Mouse (Mus musculus): Measurements from ENCODE around the gene Scd4. TPM values are rescaled to one million over a fixed set of nuclear protein-coding genes. Genes with fewer than 3 reads are reported as not detected.

Gene Scd4
- total and polyA plus RNA-seq, 3 experiments, result 4.6 to 12.6 (median 6.0) TPM

GRCm38 (mm10) chr19:44301671-44302305, 31.1 kb upstream of the Scd4 start:
- Histone ChIP-seq H3K79me2 (replicated peaks; ENCODE audit: control insufficient read depth, insufficient read depth, low read length) (no peaks in the 10 kb centered on the region), H3K4me3 (no peak overlapping the region), H3K27ac (no peak overlapping the region), H3K4me1 (ENCODE audit: control insufficient read depth, insufficient read depth, low read length) (peaks cover 5% of the 10 kb centered on the region), H3K9ac (ENCODE audit: low read depth, low read length) (no peak overlapping the region), H3K27me3 (ENCODE audit: control insufficient read depth, insufficient read depth, low read length) (no peaks in the 10 kb centered on the region), H3K36me3 (ENCODE audit: control insufficient read depth, insufficient read depth, low read length) (no peaks in the 10 kb centered on the region; the same call in 1 of the 2 replicates)
- no peak for DNase-seq
- no peak for TF ChIP-seq EP300 (IDR thresholded peaks at IDR 0.05; ENCODE audit: insufficient read depth, low read depth, low read length)
- no peak for TF ChIP-seq POLR2A (IDR thresholded peaks at IDR 0.05; ENCODE audit: insufficient read depth, low read depth, low read length)
- TF ChIP-seq CTCF (IDR thresholded peaks at IDR 0.05), result no peak
- 82% methylated on average over 9 of the region's 9 CpGs for WGBS
- intact Hi-C loops (cut with DNase I), result no loop called here

GRCm38 (mm10) chr19:44302901-44303300, 30.0 kb upstream of the Scd4 start:
- 63% methylated on average over 11 of the region's 11 CpGs for WGBS
- H3K4me1 ChIP-seq (ENCODE audit: control insufficient read depth, insufficient read depth, low read length), result peaks cover 2% of the 10 kb centered on the region; the same call in 1 of the 2 replicates
- no peak overlapping the region for H3K4me3 ChIP-seq
- no peak for DNase-seq
- H3K27ac ChIP-seq, result no peak overlapping the region
- H3K79me2 ChIP-seq (replicated peaks; ENCODE audit: control insufficient read depth, insufficient read depth, low read length), result no peaks in the 10 kb centered on the region
- H3K27me3 ChIP-seq (ENCODE audit: control insufficient read depth, insufficient read depth, low read length), result no peaks in the 10 kb centered on the region
- no peaks in the 10 kb centered on the region; the same call in 1 of the 2 replicates for H3K36me3 ChIP-seq (ENCODE audit: control insufficient read depth, insufficient read depth, low read length)
- TF ChIP-seq CTCF (IDR thresholded peaks at IDR 0.05) (no peak), POLR2A (IDR thresholded peaks at IDR 0.05; ENCODE audit: insufficient read depth, low read depth, low read length) (no peak), EP300 (IDR thresholded peaks at IDR 0.05; ENCODE audit: insufficient read depth, low read depth, low read length) (no peak)
- no peak overlapping the region for H3K9ac ChIP-seq (ENCODE audit: low read depth, low read length)
- intact Hi-C loops (cut with DNase I), result no loop called here

DNA sequence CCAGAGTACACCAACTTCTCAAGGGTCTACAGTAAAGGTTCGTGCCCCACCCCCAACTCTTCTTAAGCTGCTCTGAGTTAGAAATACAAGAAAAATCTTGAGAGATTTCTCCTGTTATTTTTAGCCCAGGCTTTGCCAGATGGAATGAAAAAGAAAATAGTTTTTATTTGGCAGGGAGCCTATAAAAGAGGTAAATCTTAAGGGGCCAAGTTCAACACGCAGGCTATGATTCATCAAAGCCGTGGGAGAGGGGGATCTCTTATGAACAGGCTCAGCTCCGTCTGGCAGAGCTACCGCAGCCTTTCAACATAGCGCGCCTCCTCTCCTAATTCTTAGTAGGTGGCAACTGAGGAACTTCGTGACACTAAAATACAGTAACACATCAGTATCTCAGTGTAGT, 29.4 kb upstream of the Scd4 start:
- Histone ChIP-seq H3K36me3 (ENCODE audit: control insufficient read depth, insufficient read depth, low read length) (no peaks in the 10 kb centered on the region; the same call in 1 of the 2 replicates), H3K27ac (no peak overlapping the region), H3K9ac (ENCODE audit: low read depth, low read length) (no peak overlapping the region), H3K79me2 (replicated peaks; ENCODE audit: control insufficient read depth, insufficient read depth, low read length) (no peaks in the 10 kb centered on the region), H3K4me3 (no peak overlapping the region), H3K27me3 (ENCODE audit: control insufficient read depth, insufficient read depth, low read length) (no peaks in the 10 kb centered on the region), H3K4me1 (ENCODE audit: control insufficient read depth, insufficient read depth, low read length) (peaks cover 2% of the 10 kb centered on the region; the same call in 1 of the 2 replicates)
- no peak for TF ChIP-seq CTCF (IDR thresholded peaks at IDR 0.05)
- TF ChIP-seq POLR2A (IDR thresholded peaks at IDR 0.05; ENCODE audit: insufficient read depth, low read depth, low read length), result no peak
- no peak for TF ChIP-seq EP300 (IDR thresholded peaks at IDR 0.05; ENCODE audit: insufficient read depth, low read depth, low read length)
- intact Hi-C loops (cut with DNase I), result no loop called here
- no peak for DNase-seq
- 66% methylated on average over 8 of the region's 8 CpGs for WGBS

GRCm38 (mm10) chr19:44304419-44304818, 28.5 kb upstream of the Scd4 start:
- H3K4me1 ChIP-seq (ENCODE audit: control insufficient read depth, insufficient read depth, low read length), result peaks cover 2% of the 10 kb centered on the region; the same call in 1 of the 2 replicates
- H3K27me3 ChIP-seq (ENCODE audit: control insufficient read depth, insufficient read depth, low read length), result no peaks in the 10 kb centered on the region
- no peaks in the 10 kb centered on the region; the same call in 1 of the 2 replicates for H3K36me3 ChIP-seq (ENCODE audit: control insufficient read depth, insufficient read depth, low read length)
- no peak overlapping the region for H3K27ac ChIP-seq
- intact Hi-C loops (cut with DNase I), result no loop called here
- no peak overlapping the region for H3K9ac ChIP-seq (ENCODE audit: low read depth, low read length)
- no peak overlapping the region for H3K4me3 ChIP-seq
- no peaks in the 10 kb centered on the region for H3K79me2 ChIP-seq (replicated peaks; ENCODE audit: control insufficient read depth, insufficient read depth, low read length)
- TF ChIP-seq POLR2A (IDR thresholded peaks at IDR 0.05; ENCODE audit: insufficient read depth, low read depth, low read length) (no peak), CTCF (IDR thresholded peaks at IDR 0.05) (no peak), EP300 (IDR thresholded peaks at IDR 0.05; ENCODE audit: insufficient read depth, low read depth, low read length) (no peak)
- DNase-seq, result no peak
- WGBS, result 89% methylated on average over 10 of the region's 10 CpGs

DNA sequence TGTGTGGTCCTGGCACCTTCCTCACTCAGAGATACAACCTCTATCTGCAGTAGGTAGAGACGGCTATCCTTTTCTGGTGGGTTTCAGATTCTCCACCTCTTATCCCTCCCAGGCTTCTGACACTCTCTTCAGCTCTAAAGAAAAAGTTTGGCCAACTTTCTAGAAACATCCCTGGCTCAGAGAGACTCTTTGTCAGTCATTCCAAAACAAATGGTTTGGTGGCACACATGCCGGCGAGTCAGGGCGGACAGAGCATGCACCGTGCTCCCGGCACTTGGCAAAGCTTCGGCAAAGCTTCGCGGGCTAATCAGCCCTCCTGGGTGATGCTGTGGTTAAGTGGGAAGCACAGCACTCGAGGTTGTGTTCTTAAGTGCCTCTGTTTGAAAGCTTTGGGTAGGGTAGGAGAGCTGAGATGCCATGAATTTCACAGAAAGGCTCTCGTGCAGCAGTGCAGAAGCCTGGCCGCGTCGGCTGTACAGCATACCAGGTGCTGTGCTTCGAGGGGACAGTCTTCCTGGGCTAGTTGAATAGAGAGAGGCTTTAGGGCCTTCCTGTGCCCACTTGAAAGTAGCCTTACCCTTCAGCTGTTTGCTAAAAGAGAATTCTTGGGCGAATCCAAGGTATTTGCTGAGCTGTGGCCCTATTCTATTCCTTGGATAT, 27.9 kb upstream of the Scd4 start:
- H3K9ac ChIP-seq (ENCODE audit: low read depth, low read length), result no peak overlapping the region
- no peak for TF ChIP-seq CTCF (IDR thresholded peaks at IDR 0.05)
- no peak for TF ChIP-seq POLR2A (IDR thresholded peaks at IDR 0.05; ENCODE audit: insufficient read depth, low read depth, low read length)
- no peak for TF ChIP-seq EP300 (IDR thresholded peaks at IDR 0.05; ENCODE audit: insufficient read depth, low read depth, low read length)
- no peaks in the 10 kb centered on the region for H3K79me2 ChIP-seq (replicated peaks; ENCODE audit: control insufficient read depth, insufficient read depth, low read length)
- peaks cover 2% of the 10 kb centered on the region; the same call in 1 of the 2 replicates for H3K4me1 ChIP-seq (ENCODE audit: control insufficient read depth, insufficient read depth, low read length)
- H3K27ac ChIP-seq, result no peak overlapping the region
- 88% methylated on average over 16 of the region's 16 CpGs for WGBS
- intact Hi-C loops (cut with DNase I), result no loop called here
- H3K4me3 ChIP-seq, result no peak overlapping the region
- no peak for DNase-seq
- no peaks in the 10 kb centered on the region; the same call in 1 of the 2 replicates for H3K36me3 ChIP-seq (ENCODE audit: control insufficient read depth, insufficient read depth, low read length)
- no peaks in the 10 kb centered on the region for H3K27me3 ChIP-seq (ENCODE audit: control insufficient read depth, insufficient read depth, low read length)

- Histone ChIP-seq H3K36me3 (ENCODE audit: control insufficient read depth, insufficient read depth, low read length) (no peaks in the 10 kb centered on the region; the same call in 1 of the 2 replicates), H3K79me2 (replicated peaks; ENCODE audit: control insufficient read depth, insufficient read depth, low read length) (no peaks in the 10 kb centered on the region), H3K27ac (no peak overlapping the region), H3K27me3 (ENCODE audit: control insufficient read depth, insufficient read depth, low read length) (no peaks in the 10 kb centered on the region), H3K4me1 (ENCODE audit: control insufficient read depth, insufficient read depth, low read length) (peaks cover 2% of the 10 kb centered on the region; the same call in 1 of the 2 replicates), H3K9ac (ENCODE audit: low read depth, low read length) (no peak overlapping the region), H3K4me3 (no peak overlapping the region)
- no peak for TF ChIP-seq EP300 (IDR thresholded peaks at IDR 0.05; ENCODE audit: insufficient read depth, low read depth, low read length)
- TF ChIP-seq CTCF (IDR thresholded peaks at IDR 0.05), result no peak
- no peak for TF ChIP-seq POLR2A (IDR thresholded peaks at IDR 0.05; ENCODE audit: insufficient read depth, low read depth, low read length)
- WGBS, result 89% methylated on average over 15 of the region's 15 CpGs
- intact Hi-C loops (cut with DNase I), result no loop called here
- no peak for DNase-seq
These were observed 27.2 kb upstream of the Scd4 start for GRCm38 (mm10) chr19:44305701-44306100.

Measured in heart, adult 2 months (tissue).